Mouse (Mus musculus): Measurements from ENCODE around the gene Gnai2.

GRCm38 (mm10) chr9:107567702-107568319, 67.4 kb downstream of the Gnai2 start, which contains the start of gene Hyal2:
- TF ChIP-seq CTCF (IDR thresholded peaks at IDR 0.05; ENCODE audit: extremely low read depth, insufficient read depth, low read length): no peak
- TF ChIP-seq POLR2A (IDR thresholded peaks at IDR 0.05; ENCODE audit: extremely low read depth, insufficient read depth, low read length): no peak
